Mouse (Mus musculus): ENCODE results near the gene Sp3. TPM values are rescaled to one million over a fixed set of nuclear protein-coding genes. Genes with fewer than 3 reads are reported as not detected.
"Not testable (repeated sequence)": the region's sequence is repeated elsewhere in the genome, so short reads cannot be mapped to it uniquely, and the experiment has no call there.

The Sp3 gene
- polyA plus RNA-seq, 1 experiment, result 26.1 TPM

DNA sequence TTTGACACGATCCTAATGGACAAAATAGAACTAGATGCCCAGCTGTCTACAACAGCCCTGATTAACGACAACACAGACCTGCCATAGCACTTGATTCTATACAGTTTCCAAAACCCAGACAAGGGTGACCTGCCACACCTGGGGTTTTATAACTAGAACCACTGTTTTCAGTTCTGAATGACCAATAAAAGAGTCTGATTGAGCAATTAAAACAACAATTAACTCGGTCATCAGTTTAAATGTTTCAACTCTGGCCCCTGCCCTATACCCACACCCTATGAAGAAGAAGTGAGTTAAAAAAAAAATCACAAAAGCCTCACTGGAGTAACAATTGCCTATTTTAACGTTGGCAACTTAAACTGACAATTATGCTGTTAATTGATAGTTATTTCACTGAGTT is 64.1 kb downstream of the Sp3 start:
- DNase-seq (ENCODE audit: low spot score), result no peak

DNA sequence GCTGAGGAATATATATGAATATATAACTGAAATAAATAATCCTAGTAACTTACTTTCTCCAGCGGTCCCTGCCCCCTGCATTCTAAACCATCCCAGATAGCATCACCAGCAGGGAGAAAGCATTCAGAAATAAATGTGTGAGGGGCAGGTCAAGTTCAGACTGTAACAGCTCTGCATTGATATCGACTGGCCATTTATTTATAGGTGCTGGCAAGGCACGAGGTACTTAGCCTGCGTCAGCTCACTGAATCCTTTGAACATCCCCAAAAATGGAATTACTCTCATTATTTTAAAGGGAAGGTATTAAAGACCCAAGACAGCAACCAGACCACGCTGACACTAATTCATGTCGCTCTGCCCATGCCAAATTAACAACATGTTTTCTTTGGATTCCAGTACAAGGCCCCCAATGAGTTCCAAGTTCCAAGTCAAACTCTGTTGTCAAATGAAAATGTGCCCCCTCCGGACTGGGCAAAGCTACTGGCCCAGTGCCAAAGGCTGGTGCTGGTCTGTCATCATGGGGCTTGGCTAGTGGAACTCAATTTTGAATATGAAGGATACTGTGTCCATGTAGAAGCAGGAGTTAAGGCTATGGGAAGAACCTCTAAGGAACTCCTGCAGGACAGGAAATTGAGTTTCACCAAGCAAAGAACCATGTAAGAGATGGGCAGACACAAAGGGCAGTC is 64.9 kb downstream of the Sp3 start:
- no peak for DNase-seq (ENCODE audit: low spot score)

DNA sequence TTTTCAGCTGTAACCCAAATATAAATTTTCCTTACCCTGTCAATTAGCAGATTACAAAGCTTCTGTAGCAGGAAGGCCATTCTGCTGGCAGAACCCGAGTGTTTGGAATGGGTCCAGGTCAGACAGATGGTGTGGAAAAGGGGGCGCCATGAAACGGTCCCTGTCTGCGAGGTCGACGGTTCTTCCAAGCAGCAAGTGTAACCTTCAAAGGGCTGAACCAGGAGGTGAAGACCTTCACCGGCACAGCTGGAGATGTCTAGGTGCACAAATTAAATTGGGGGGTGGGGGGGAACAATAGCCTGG is 66.8 kb downstream of the Sp3 start:
- DNase-seq (ENCODE audit: low spot score), result no peak

DNA sequence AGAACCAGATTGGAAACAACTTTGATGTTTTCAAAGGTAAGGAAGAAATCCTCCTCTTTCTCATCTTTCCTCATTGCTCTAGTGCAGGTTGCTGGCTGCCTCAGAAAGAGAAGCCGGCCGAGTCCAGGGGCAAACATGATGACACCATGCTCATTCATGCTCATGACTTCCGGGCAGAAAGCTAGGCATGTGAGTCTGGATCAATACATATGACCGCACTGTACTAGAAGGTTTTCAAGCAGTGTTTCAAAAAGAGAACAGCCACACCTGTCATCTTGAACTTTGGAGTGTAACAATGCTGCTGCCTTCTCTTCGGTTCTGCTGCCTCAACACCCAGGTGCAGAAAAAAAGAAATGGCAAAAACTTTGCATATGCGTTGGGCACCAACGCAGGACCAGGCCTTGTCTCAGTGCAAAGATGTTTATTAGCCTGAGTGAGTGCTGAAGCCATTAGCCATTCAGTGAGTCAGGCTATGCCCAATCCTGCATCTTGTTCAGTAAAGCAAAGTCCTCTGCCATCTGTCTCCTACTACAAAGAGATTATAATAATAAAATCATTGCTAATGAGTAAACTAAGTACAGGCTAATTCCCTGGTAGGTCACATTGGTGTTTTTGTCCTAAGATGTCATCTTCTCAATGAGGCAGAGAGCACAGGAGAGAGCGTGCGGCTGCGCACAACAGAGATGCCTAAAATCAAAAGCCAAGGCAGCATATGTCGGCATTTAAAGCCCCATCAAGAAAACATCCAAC is 67.4 kb downstream of the Sp3 start:
- DNase-seq (ENCODE audit: low spot score), result no peak

DNA sequence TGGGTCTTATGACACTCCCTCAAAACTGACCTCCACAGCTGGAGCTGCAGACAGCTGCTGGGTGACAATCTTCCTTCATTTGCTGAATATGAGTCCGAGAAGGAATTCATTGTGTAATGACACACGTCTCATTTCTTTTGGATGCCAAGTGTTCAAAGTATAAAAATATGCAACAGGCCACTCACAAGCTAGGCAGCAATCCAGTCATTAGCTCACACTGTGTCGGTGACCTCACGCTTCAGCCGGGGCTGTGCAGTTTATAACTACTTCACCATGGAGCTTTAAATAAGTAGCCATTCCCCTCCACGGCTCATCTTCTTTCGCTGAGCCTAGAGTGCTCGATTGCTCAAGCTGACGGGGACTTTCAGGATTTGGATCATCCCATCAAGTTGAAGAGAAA is 68.7 kb downstream of the Sp3 start:
- DNase-seq (ENCODE audit: low spot score), result no peak

DNA sequence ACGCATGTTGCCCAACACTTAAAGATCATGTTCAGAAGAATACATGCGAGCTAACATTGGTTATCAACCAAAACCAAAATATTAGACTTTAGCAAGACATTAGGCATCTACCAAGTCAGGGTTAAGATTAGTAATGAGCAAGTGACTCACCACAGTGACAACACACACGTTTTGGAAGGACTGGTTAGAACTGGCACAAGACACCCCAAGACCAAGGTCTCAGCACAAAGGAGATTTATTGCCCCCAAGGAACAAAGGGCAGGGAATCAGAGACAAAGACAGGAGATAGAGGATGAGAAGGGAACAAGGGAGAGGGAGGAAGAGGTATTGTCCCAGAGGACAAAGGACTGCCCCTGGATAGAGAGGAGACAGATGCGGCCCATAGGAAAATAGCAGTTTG is 71.2 kb downstream of the Sp3 start:
- DNase-seq (ENCODE audit: low spot score), result no peak

DNA sequence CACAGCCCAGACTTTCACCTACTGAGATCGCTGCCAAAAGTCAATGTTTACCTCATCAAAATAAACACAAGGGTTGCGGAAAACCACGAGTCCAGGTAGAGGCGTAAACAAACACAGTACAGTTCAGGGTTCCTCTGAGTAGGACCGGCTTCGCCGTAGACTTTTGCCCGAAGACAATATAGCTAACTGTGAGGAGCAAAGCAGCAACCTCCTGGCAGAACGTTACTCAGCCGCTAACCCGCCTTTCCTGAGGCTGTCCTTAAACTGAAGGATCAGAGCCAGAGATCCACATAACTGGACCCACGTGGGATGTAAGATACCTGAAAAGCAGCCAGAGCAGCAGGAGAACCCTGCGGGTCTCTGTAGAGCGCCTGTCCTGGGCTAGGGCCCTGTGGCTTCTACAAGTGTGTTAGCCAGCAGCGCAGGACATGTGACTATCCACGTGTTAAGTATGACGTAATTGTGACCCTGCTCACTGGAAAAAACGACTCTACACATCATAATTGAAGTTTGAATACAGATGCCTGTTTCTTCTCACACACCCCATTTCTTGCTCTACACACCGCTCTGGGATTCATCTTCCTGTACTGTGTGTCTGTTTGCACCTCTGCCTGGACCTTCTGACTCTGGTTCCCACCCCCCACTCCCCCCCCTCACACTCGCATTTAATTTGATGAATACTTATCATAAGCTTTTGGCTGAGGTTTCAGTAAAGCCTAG is 71.9 kb downstream of the Sp3 start:
- DNase-seq (ENCODE audit: low spot score), result no peak

DNA sequence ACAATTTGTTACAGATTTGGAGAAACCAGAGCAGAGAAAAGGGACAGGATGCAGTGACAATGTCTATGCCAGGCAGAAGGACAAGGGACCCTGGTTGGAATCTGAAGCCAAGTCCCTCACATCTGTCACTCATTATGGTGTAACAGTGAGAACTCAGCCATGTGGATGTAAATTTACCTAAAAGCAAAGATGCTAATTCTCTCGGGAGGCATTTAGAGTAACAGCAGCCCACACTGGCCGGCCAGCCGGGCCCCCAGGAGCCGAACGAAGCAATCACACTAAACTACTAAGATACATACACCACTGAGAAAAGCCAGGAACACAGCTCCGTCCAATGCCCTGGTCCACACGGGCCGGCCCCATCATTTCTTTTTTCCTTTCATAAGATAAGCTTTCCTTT is 73.5 kb downstream of the Sp3 start:
- DNase-seq (ENCODE audit: low spot score), result no peak

DNA sequence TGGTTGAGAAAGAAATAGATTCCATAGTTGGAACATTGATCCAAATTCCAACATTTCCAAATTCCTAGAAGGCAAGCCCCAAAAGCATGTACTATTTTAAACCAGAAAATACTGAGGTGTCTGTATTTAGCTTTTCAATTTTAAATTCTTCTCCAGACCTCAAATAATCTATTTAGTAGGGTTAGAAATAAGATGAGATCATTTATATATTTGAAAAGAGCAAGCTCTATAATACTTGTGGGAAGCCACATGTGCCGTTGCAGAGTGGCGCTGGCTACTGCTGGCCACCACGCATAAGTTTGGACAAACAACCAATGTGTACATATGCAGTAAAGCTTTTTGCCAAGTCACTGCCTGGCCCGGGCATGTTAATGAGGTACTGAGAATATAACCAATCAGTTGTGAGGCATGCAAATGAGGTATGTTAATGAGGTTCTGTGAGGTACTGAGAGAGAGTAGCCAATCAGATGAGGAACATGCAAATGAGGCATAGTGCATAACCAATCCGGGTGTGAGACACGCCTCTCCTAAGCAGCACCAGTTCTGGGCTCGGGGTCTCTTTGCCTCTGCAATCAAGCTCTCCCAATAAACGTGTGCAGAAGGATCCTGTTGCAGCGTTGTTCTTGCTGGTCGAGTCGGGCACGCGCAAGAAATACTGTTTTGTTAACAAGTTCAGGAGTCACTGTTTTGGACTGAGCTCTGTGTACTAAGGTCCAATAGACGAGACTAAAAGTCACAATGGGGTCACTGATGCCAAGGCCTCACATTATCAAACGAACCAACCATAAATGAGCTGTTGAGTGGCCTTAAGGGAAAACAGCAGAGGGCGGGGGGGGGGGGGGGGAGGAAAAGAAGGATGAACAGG is 77.2 kb downstream of the Sp3 start:
- DNase-seq (ENCODE audit: low spot score), result not testable (repeated sequence)

DNA sequence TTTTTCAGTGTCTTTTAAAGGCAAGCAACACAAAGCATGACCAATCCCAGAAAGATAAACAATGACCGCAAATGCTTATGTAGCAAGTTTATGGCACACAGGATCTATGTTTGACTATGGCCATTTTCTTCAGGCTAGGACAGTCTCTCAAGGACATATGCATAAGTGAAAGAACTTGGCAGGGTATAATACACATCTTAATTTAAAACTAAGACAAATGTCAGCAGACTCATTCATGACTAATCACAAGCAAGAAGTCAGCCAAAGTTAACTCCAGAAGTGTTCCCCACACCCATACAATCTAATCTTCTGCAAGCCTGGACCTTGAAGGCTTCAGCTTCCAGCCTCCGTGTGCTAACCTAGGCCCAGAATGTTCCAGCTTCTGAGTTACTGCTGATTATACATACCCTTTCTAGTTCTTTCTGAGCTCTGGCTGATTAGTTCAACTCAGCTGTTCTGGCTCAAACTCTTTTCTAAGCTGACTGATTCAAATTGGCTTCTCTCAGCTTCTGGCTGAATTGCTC is 81.4 kb downstream of the Sp3 start:
- DNase-seq (ENCODE audit: low spot score), result no peak

DNA sequence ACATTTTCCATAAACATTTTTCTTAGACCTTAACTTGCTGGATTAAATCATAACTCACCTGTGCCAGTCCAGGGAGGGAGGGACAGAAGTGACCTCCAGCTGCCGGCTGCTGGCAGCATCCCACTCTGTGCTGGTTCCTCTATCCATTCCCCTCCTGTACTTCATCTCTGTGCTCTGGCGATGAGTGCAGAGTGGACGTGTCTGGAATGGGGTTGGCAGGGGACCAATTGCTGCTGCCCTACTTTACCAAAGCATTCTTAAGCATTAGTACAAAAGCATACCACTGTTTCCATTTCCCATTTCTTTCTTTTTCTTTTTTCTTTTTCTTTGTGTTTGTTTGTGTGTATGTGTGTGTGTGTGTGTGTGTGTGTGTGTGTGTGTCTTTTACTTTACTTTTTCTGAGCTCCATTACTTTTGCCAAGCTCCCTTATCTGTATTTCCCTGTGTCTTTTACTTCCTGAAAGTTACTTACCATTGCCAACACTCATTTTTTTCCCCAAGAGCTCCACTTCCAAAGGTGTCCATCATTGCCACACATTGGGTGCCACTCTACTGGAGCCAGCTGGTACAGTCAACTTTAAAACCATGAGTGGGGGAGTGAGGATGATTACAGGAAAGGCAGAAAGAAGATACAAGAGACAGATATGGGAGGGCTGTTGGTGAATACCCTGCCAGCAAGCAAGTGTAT is 82.0 kb downstream of the Sp3 start:
- no peak for DNase-seq (ENCODE audit: low spot score)

DNA sequence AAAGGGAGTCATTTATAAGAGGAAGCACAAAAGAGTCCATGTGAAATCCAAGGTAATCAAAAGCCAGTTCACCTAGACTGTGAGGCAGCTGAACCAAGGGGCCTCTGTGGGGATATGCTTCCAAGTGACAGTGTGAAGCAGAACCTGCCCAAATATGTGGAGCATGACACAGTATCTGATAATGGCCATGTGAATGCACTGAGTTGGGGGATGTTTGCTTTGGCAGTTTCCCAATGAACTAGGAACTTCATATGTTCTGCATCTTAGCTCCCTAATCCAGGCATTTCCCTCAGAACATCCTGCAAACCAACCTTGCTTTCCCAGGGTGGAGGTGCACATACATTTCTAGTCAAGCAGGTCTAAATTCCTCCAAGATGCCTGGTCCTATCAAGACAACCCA is 90.4 kb downstream of the Sp3 start:
- no peak for DNase-seq (ENCODE audit: low spot score)

Other genes with a start within 250 kb of the Sp3 start
- gene Gm11084, start 6.3 kb upstream of the Sp3 start, polyA plus RNA-seq (2012; rRNA removed), result not detected in 2 replicates
- gene Ola1, start 238.5 kb upstream of the Sp3 start, polyA plus RNA-seq (2012; rRNA removed), result 36.2 and 37.9 TPM in 2 replicates

All from urinary bladder, adult 2 months (tissue).